Mouse (Mus musculus) erythroblast, embryonic 14.5 days (primary cell): ENCODE measurements around the gene Prkd1.

Experiments
- GATA1 ChIP-seq: IDR thresholded peaks from 2 replicates; pipeline ENCODE4 v1.6.1; 2012; ENCODE audit warnings: low read length, inconsistent platforms, mixed read lengths
- TAL1 ChIP-seq: IDR thresholded peaks from 3 replicates; pipeline ENCODE4 v1.6.1; 2012; ENCODE audit warnings: low read length, inconsistent platforms, mixed read lengths

- TF ChIP-seq GATA1, result no peak
- no peak for TF ChIP-seq TAL1
Measured at GRCm38 (mm10) chr12:50508762-50509161, 140.1 kb downstream of the Prkd1 start.
